Mouse (Mus musculus) ovary, adult 18-20 months (tissue): ENCODE measurements at regions not wholly inside any gene's neighbourhood (a gene's known extent, or its start where the extent isn't known, plus 50 kb on each side); places are given as distances from the start of the nearest gene placed in this dataset.

Experiments used
- DNase-seq: peaks from one replicate; pipeline ENCODE4 v3.0.0; 2022; ENCODE audit warnings: low spot score, mixed read lengths

GRCm38 (mm10) chr1:75612083-75612720 is 66.1 kb downstream of the Slc4a3 start:
- DNase-seq, result no peak

GRCm38 (mm10) chr1:75613206-75613605 is 67.1 kb downstream of the Slc4a3 start:
- DNase-seq, result no peak

GRCm38 (mm10) chr1:75616971-75617370 is 70.9 kb downstream of the Slc4a3 start:
- no peak for DNase-seq

- DNase-seq, result no peak
These were observed 72.3 kb downstream of the Slc4a3 start for GRCm38 (mm10) chr1:75618367-75618790.

GRCm38 (mm10) chr1:75630287-75630686 is 84.2 kb downstream of the Slc4a3 start:
- DNase-seq, result no peak

GRCm38 (mm10) chr1:75631729-75632128 is 85.7 kb downstream of the Slc4a3 start:
- no peak for DNase-seq

GRCm38 (mm10) chr1:75635591-75635990 is 89.5 kb downstream of the Slc4a3 start:
- DNase-seq, result no peak

- no peak for DNase-seq
These were observed 93.2 kb downstream of the Slc4a3 start for GRCm38 (mm10) chr1:75639031-75640001.

GRCm38 (mm10) chr1:75642496-75642895 is 96.4 kb downstream of the Slc4a3 start:
- no peak for DNase-seq

- no peak for DNase-seq
These were observed 106.5 kb downstream of the Slc4a3 start for GRCm38 (mm10) chr1:75652547-75652946.

GRCm38 (mm10) chr1:75652987-75653573 is 107.0 kb downstream of the Slc4a3 start:
- DNase-seq, result no peak

- peak; percentile 57 for DNase-seq
These were observed 107.6 kb downstream of the Slc4a3 start for GRCm38 (mm10) chr1:75653671-75654076.

- no peak for DNase-seq
These were observed 110.5 kb downstream of the Slc4a3 start for GRCm38 (mm10) chr1:75656592-75656991.

- DNase-seq, result no peak
These were observed 114.5 kb downstream of the Slc4a3 start for GRCm38 (mm10) chr1:75660336-75661100.

GRCm38 (mm10) chr1:75662141-75662990 is 116.3 kb downstream of the Slc4a3 start:
- DNase-seq, result no peak

- DNase-seq, result no peak
These were observed 121.7 kb downstream of the Slc4a3 start for GRCm38 (mm10) chr1:75667736-75668269.

GRCm38 (mm10) chr1:75676295-75676694 is 130.2 kb downstream of the Slc4a3 start:
- DNase-seq, result no peak

GRCm38 (mm10) chr1:75677695-75678094 is 131.6 kb downstream of the Slc4a3 start:
- no peak for DNase-seq

- DNase-seq, result no peak
These were observed 132.2 kb downstream of the Slc4a3 start for GRCm38 (mm10) chr1:75678279-75678678.

GRCm38 (mm10) chr1:75680366-75680765 is 134.3 kb downstream of the Slc4a3 start:
- DNase-seq, result no peak

- no peak for DNase-seq
These were observed 135.8 kb downstream of the Slc4a3 start for GRCm38 (mm10) chr1:75681913-75682312.
